Mouse (Mus musculus) liver, embryonic 14.5 days (tissue): ENCODE results near the gene Arhgef38.

Experiments
- CTCF ChIP-seq: IDR thresholded peaks from 2 replicates; pipeline ENCODE4 v1.5.1; 2016; ENCODE audit warnings: antibody characterized with exemption, low read depth, control low read depth
- EP300 ChIP-seq: IDR thresholded peaks from 2 replicates; pipeline ENCODE4 v1.6.1; 2016; ENCODE audit warnings: antibody characterized with exemption, low read depth

DNA sequence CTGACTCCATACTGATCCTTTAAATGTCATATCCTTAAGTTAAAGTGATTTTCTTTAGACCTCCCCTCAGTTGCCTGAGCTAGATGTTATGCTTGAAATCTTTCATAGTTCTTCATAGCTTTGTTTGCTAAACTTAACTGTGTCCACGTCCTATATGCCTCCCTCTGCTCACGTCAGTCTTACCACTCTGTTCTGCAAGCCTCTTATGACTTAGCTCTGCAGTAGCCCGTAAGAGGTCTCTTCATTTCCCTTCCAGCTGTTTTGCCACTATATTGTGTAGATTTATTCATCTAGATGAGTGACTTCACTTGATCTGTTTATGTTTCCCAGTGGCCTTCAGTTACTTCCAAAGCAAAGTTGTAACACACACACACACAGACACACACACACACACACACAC is 130.3 kb downstream of the Arhgef38 start:
- TF ChIP-seq CTCF (no peak), EP300 (no peak)
